Mouse (Mus musculus) heart, embryonic 14.5 days (tissue): ENCODE results near the gene Gsto2. TPM values are rescaled to one million over a fixed set of nuclear protein-coding genes. Genes with fewer than 3 reads are reported as not detected.

Experiments used
- ATAC-seq: fragments of 200-750 bp; cut with Nextera tagmentation; 2 replicates; pipeline ENCODE4 v1.8.0; 2017; ENCODE audit warnings: low read depth, moderate TSS enrichment; ENCODE audit not compliant: insufficient number of reproducible peaks, insufficient read depth, low FRiP score
- H3K27ac ChIP-seq, 2 experiments: fragments of 200-500 bp in 1 of 2; fragments of 300-500 bp in 1 of 2; sonication (generic) in 1 of 2; replicated peaks in 1 of 2; 2 replicates each; pipeline ENCODE4 v1.5.1; 2012 to 2014; ENCODE audit warnings: low read depth in 2 of 2, low read length in 2 of 2, control low read depth in 1 of 2, mild to moderate bottlenecking in 1 of 2, mixed read lengths in 1 of 2; ENCODE audit not compliant: control insufficient read depth in 1 of 2, insufficient read depth in 1 of 2
- H3K27me3 ChIP-seq: fragments of 300-500 bp; sonication (generic); 2 replicates; pipeline ENCODE4 v1.6.1; 2014; ENCODE audit warnings: mild to moderate bottlenecking, low read length, control low read depth; ENCODE audit not compliant: control insufficient read depth, insufficient read depth
- H3K36me3 ChIP-seq: fragments of 300-500 bp; sonication (generic); 2 replicates; pipeline ENCODE4 v1.6.1; 2014; ENCODE audit warnings: mild to moderate bottlenecking, control low read depth, low read length, mixed read lengths; ENCODE audit not compliant: control insufficient read depth, insufficient read depth
- H3K4me1 ChIP-seq, 2 experiments: fragments of 200-500 bp in 1 of 2; fragments of 300-500 bp in 1 of 2; sonication (generic) in 1 of 2; 2 replicates each; pipeline ENCODE4 v1.6.1; 2012 to 2014; ENCODE audit warnings: low read length in 2 of 2, control low read depth in 1 of 2, mixed read lengths in 1 of 2; ENCODE audit not compliant: control insufficient read depth in 2 of 2, insufficient read depth in 2 of 2
- H3K4me2 ChIP-seq: fragments of 300-500 bp; sonication (generic); 2 replicates; pipeline ENCODE4 v1.6.1; 2014; ENCODE audit warnings: mild to moderate bottlenecking, low read length
- H3K4me3 ChIP-seq, 2 experiments: fragments of 200-500 bp in 1 of 2; fragments of 300-500 bp in 1 of 2; sonication (generic) in 1 of 2; 2 replicates each; pipeline ENCODE4 v1.5.1; 2012 to 2014; ENCODE audit warnings: low read length in 2 of 2, mild to moderate bottlenecking in 2 of 2, control low read depth in 1 of 2, low read depth in 1 of 2, moderate library complexity in 1 of 2; ENCODE audit not compliant: control insufficient read depth in 1 of 2, insufficient read depth in 1 of 2
- H3K9ac ChIP-seq: fragments of 300-500 bp; sonication (generic); 2 replicates; pipeline ENCODE4 v1.6.1; 2014; ENCODE audit warnings: mild to moderate bottlenecking, low read length
- H3K9me3 ChIP-seq: fragments of 300-500 bp; sonication (generic); 2 replicates; pipeline ENCODE4 v1.6.1; 2016; ENCODE audit warnings: low read length, control low read depth; ENCODE audit not compliant: control insufficient read depth
- WGBS: fragments of 180-500 bp; shearing (Covaris S2); extraction: QIAGEN DNeasy Blood & Tissue Kit; methylation state at CpG from one replicate; pipeline ENCODE4 v1.1.7; 2014; 5-methylcytosine and 5-hydroxymethylcytosine counted together
- polyA plus RNA-seq: library from polyadenylated mRNA; unstranded; fragments of >200 nt; fragmentation: Nextera tagmentation; extraction: Ambion mirVana; gene quantifications from 2 replicates; pipeline ENCODE4 v1.2.1, GENCODE M21; 2014

Gsto2 gene
- polyA plus RNA-seq, 1 experiment from 2014 or later: 2.3 TPM

GRCm38 (mm10) chr19:47859180-47859579, 6.2 kb upstream of the Gsto2 start:
- peaks cover 51% of the 10 kb centered on the region for H3K36me3 ChIP-seq
- 86% methylated on average over 8 of the region's 8 CpGs for WGBS
- ATAC-seq: no peak

DNA sequence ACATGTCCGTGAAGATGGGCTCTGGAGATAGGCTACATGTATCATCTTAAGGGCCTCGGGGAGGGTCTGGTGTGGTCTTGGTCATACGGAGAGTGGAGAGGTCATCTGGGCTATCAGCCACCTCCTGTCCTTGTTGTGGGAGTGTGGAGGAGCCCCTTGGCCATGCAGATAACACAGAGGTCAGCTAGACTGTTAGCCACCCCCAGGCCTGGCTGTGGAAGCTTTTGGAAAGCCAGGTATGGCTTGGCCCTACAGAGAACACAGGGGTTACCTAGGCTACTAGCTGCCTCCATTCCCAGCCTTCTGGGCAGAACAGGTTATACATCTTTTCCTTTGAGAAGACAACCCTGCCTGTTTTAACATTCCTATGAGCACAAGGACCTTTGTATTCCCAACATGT, 2.8 kb upstream of the Gsto2 start:
- Histone ChIP-seq H3K27me3 (no peaks in the 10 kb centered on the region), H3K4me1 (no peaks in the 10 kb centered on the region), H3K9ac (no peak overlapping the region), H3K27ac (no peak overlapping the region), H3K36me3 (peaks cover 51% of the 10 kb centered on the region), H3K9me3 (no peaks in the 10 kb centered on the region), H3K4me3 (no peak overlapping the region), H3K4me2 (no peak overlapping the region)
- ATAC-seq: no peak
- WGBS: 78% methylated on average over 3 of the region's 3 CpGs

More at GRCm38 (mm10) chr19:47859180-47859579, 6.2 kb upstream of the Gsto2 start:
- H3K4me1 ChIP-seq: peaks cover 0 to 5% of the 10 kb centered on the region in 2 experiments; a peak in 3 of 4 replicates
- no peak overlapping the region for H3K4me3 ChIP-seq
- H3K9ac ChIP-seq: no peak overlapping the region
- H3K4me2 ChIP-seq: no peak overlapping the region
- no peaks in the 10 kb centered on the region for H3K27me3 ChIP-seq
- no peaks in the 10 kb centered on the region for H3K9me3 ChIP-seq
- H3K27ac ChIP-seq: no peak overlapping the region

- no peak overlapping the region for H3K27ac ChIP-seq
- no peaks in the 10 kb centered on the region for H3K9me3 ChIP-seq
- no peaks in the 10 kb centered on the region for H3K27me3 ChIP-seq
- no peak for ATAC-seq
- no peak overlapping the region for H3K4me3 ChIP-seq
- H3K9ac ChIP-seq: no peak overlapping the region
- H3K36me3 ChIP-seq: peaks cover 37% of the 10 kb centered on the region
- H3K4me2 ChIP-seq: no peak overlapping the region
- no peaks in the 10 kb centered on the region for H3K4me1 ChIP-seq
- 93% methylated on average over 9 of the region's 9 CpGs for WGBS
These were observed 1.3 kb upstream of the Gsto2 start for GRCm38 (mm10) chr19:47864051-47864450.

DNA sequence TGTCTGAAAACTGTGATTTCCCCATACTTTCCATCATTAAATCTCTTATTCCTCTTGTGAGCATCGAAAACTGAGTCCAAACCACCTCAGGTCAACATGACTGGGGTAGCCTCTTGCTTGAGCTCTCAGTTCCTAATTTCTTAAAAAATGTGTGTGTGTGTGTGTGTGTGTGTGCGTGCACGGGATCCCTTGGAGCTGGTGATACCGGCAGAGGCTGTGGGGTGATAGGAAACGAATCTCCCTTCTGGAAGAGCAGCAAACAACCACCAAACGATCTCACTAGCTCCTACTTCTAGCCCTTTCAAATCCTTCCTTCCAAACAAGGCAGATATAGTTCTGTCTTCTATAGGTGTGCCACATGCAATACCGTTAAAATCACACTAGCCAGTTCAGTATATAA, 613 bp upstream of the Gsto2 start:
- no peaks in the 10 kb centered on the region for H3K9me3 ChIP-seq
- no peaks in the 10 kb centered on the region for H3K27me3 ChIP-seq
- peak overlapping the region in 1 of 2 experiments; percentile 60; a peak in 2 of 4 replicates for H3K4me3 ChIP-seq
- peaks cover 30% of the 10 kb centered on the region for H3K36me3 ChIP-seq
- 85% methylated on average over 7 of the region's 7 CpGs for WGBS
- H3K27ac ChIP-seq: no peak overlapping the region
- H3K9ac ChIP-seq: no peak overlapping the region
- H3K4me2 ChIP-seq: peak overlapping the region; percentile 82
- no peaks in the 10 kb centered on the region for H3K4me1 ChIP-seq
- no peak for ATAC-seq

- 0 out of 4 replicates have a peak, but pooled peaks cover 0 to 2% of the 10 kb centered on the region in 2 experiments for H3K4me1 ChIP-seq
- peaks cover 13% of the 10 kb centered on the region; the same call in 1 of the 2 replicates for H3K36me3 ChIP-seq
- H3K9ac ChIP-seq: no peak overlapping the region
- 62% methylated on average over 4 of the region's 4 CpGs for WGBS
- no peaks in the 10 kb centered on the region for H3K9me3 ChIP-seq
- H3K4me3 ChIP-seq: no peak overlapping the region
- no peak overlapping the region for H3K27ac ChIP-seq
- H3K27me3 ChIP-seq: no peaks in the 10 kb centered on the region
- H3K4me2 ChIP-seq: no peak overlapping the region
- ATAC-seq: no peak
These were observed 2.4 kb downstream of the Gsto2 start for GRCm38 (mm10) chr19:47867628-47868175.

DNA sequence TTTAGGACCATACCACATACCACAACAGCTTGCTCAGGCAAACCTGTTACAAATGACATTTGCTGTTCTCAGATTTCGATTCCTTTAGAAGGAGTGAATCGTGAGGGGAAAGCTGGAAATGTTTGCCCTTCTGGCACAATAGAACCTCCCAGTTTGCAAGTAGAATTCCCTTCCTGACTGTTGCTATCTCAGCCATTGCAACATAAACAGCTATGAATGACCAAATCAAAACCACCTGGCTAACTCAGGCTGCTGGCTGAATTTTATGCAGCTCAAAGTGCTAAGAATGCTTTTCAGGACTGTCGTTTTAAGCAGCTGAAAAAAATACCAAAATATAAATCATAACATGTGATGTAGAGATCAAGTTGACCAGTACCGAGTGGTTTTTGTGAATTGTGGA, 3.6 kb downstream of the Gsto2 start:
- H3K9me3 ChIP-seq: no peaks in the 10 kb centered on the region
- H3K27me3 ChIP-seq: no peaks in the 10 kb centered on the region
- ATAC-seq: no peak
- H3K4me2 ChIP-seq: no peak overlapping the region
- H3K36me3 ChIP-seq: peaks cover 4% of the 10 kb centered on the region; the same call in 1 of the 2 replicates
- H3K9ac ChIP-seq: no peak overlapping the region
- H3K4me3 ChIP-seq: no peak overlapping the region
- H3K4me1 ChIP-seq: 0 out of 4 replicates have a peak, but pooled peaks cover 0 to 2% of the 10 kb centered on the region in 2 experiments
- 62% methylated on average over 4 of the region's 4 CpGs for WGBS
- H3K27ac ChIP-seq: no peak overlapping the region

GRCm38 (mm10) chr19:47869516-47869915, 4.2 kb downstream of the Gsto2 start:
- Histone ChIP-seq H3K4me3 (no peak overlapping the region), H3K36me3 (no peaks in the 10 kb centered on the region), H3K4me2 (no peak overlapping the region), H3K9ac (no peak overlapping the region), H3K4me1 (0 out of 4 replicates have a peak, but pooled peaks cover 0 to 2% of the 10 kb centered on the region in 2 experiments), H3K27me3 (no peaks in the 10 kb centered on the region), H3K27ac (no peak overlapping the region), H3K9me3 (no peaks in the 10 kb centered on the region)
- WGBS: 52% methylated on average over 3 of the region's 3 CpGs
- no peak for ATAC-seq
